Mouse (Mus musculus): ENCODE data around the gene Cxcl1. TPM values are rescaled to one million over a fixed set of nuclear protein-coding genes. Genes with fewer than 3 reads are reported as not detected.

Cxcl1 gene
- total and polyA plus RNA-seq, 2 experiments from 2014 or later: 0.56 TPM; not detected in 1

DNA sequence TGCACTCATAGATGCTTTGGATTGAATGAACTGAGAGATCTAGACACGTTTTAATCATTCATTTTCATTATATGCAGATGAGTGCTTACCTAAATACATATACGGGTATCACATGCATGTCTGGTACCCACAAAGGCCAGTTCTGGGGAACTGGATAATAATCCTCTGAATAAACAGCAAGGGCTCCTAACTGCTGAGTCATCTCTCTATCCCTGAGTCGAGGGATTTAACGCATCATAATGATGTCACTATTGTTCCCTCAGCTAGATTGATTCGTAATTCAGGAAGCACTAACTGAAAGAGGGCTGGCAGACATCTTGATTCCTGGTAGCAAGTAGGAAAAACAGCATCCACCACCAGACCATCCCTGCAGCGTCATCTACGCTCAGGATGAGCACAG, 9.6 kb downstream of the Cxcl1 start:
- H3K27ac ChIP-seq: no peak overlapping the region
- peak; percentile 53; the same call in 1 of the 2 replicates for ATAC-seq
- H3K27me3 ChIP-seq (ENCODE audit: insufficient read depth, low read length): peaks cover 8% of the 10 kb centered on the region
- DNase-seq (ENCODE audit: low spot score): no peak
- no peaks in the 10 kb centered on the region for H3K9me3 ChIP-seq (ENCODE audit: low read length)
- no peak overlapping the region for H3K4me3 ChIP-seq (ENCODE audit: low read length)
- 64% methylated on average over 7 of the region's 7 CpGs for WGBS
- no peak for TF ChIP-seq CTCF (IDR thresholded peaks at IDR 0.05; ENCODE audit: low read depth)
- no peak overlapping the region for H3K9ac ChIP-seq (replicated peaks; ENCODE audit: low read length)
- no peaks in the 10 kb centered on the region for H3K36me3 ChIP-seq (ENCODE audit: insufficient read depth, low read length)
- H3K4me2 ChIP-seq (ENCODE audit: low read depth, low read length): no peak overlapping the region
- 0 out of 2 replicates have a peak, but pooled peaks cover 3% of the 10 kb centered on the region for H3K4me1 ChIP-seq (ENCODE audit: insufficient read depth, low read length)

DNA sequence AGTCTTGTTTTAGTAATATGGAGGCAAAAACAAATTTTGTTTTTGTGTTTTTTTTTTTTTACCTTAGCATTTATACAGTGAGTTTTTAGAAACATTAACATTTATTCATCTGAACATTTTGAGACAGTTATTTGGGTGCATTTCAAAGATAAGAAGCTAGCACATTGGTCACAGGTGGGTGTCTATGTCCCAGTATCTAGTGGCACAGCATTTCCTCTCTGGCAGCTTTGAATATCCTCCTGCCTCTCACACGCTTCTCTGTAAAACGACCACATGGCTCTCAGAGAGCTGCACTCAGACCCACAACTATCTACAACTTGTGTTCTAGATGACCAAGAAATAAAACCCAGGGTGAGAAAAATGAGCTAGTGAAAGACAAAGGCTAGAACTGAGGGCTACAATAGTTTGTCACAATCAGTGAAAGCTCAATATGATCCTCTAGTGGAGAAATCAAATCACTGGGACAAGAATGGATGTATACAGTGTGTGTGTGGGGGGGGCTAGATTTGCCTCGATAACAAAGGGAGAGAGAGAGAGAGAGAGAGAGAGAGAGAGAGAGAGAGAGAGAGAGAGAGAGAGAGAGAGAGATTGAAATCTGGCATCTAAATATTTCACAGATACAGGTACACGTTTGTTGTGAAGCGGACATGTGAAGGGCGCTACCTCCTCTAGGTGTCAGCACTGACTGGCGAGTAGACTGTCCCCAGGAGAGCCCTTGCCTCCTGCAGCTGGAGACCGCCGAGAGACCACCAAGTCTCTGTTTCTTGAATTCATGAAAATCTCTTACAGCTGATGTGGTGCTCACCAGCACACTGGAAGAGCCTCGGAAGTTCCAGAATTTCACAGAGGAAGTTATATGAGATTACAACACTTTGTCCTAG, 11.6 kb downstream of the Cxcl1 start:
- ATAC-seq (peak; percentile 68), DNase-seq (ENCODE audit: low spot score) (peak; percentile 41)
- WGBS: 12% methylated on average over 10 of the region's 10 CpGs
- Histone ChIP-seq H3K4me3 (ENCODE audit: low read length) (peak overlapping the region; percentile 31), H3K27ac (no peak overlapping the region), H3K36me3 (ENCODE audit: insufficient read depth, low read length) (no peaks in the 10 kb centered on the region), H3K9me3 (ENCODE audit: low read length) (no peaks in the 10 kb centered on the region), H3K4me1 (ENCODE audit: insufficient read depth, low read length) (0 out of 2 replicates have a peak, but pooled peaks cover 3% of the 10 kb centered on the region), H3K27me3 (ENCODE audit: insufficient read depth, low read length) (peaks cover 8% of the 10 kb centered on the region), H3K9ac (replicated peaks; ENCODE audit: low read length) (no peak overlapping the region), H3K4me2 (ENCODE audit: low read depth, low read length) (peak overlapping the region; percentile 66)
- peak; percentile 49 for TF ChIP-seq CTCF (IDR thresholded peaks at IDR 0.05; ENCODE audit: low read depth)

DNA sequence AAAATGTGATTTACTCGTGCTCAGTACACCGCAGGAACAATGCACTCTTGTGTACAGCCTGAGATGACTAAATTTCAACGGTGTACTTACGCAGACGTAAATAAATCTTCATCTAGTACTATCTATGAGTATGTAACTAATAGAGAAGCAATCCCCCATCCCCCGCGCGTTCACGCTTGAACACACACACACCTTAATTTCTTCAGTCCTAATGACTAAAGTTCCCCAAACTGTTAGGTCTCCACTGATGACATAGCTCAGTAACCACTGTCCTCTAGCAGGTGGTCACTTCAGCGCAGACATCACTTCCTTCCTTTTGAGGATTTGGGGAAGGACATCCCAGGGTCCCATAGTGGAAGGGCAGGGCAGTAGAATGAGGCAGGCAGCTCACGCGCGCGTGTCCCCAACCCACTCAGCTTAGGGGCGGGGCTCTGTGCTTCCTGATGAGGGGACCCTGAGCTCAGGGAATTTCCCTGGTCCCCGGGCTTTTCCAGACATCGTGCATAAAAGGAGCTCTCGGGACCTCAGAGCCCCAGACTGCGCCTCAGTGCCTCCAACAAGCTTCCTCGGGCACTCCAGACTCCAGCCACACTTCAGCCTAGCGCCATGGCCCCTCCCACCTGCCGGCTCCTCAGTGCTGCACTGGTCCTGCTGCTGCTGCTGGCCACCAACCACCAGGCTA, 12.4 kb downstream of the Cxcl1 start, which contains the start of gene Cxcl2:
TSS of gene Cxcl2 (plus strand) at position 533 of the 682 bp plus-strand sequence.
- H3K4me1 ChIP-seq (ENCODE audit: insufficient read depth, low read length): 0 out of 2 replicates have a peak, but pooled peaks cover 3% of the 10 kb centered on the region
- peak within 1 kb of the TSS; percentile 66 for H3K4me2 ChIP-seq (ENCODE audit: low read depth, low read length)
- H3K27ac ChIP-seq: no peak within 1 kb of the TSS
- H3K9ac ChIP-seq (replicated peaks; ENCODE audit: low read length): no peak within 1 kb of the TSS
- H3K36me3 ChIP-seq (ENCODE audit: insufficient read depth, low read length): no peaks in the 10 kb centered on the region
- H3K4me3 ChIP-seq (ENCODE audit: low read length): peak within 1 kb of the TSS; percentile 31
- peaks cover 8% of the 10 kb centered on the region for H3K27me3 ChIP-seq (ENCODE audit: insufficient read depth, low read length)
- no peaks in the 10 kb centered on the region for H3K9me3 ChIP-seq (ENCODE audit: low read length)
- 8% methylated on average over 22 of the region's 22 CpGs for WGBS
- TF ChIP-seq CTCF (IDR thresholded peaks at IDR 0.05; ENCODE audit: low read depth): no peak
- no peak for DNase-seq (ENCODE audit: low spot score)
- ATAC-seq: peak; percentile 71

DNA sequence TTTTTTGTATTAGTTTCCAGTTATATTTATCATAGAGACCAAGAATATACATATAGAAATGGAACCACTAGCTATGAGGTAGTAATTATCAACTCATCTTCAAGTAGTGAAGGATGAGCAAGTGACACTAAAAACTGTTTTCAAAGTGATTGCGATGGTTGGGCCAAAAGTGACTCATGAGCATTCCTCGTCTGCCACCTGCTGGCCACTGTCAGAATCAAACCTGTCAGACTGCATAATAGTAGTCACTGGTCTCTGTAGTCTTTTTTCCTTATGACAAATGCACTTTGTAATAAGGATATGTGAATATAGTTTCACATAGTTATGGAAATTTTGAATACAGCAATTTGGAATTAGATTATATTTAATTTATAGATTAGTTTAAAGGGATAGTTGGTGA, 17.9 kb downstream of the Cxcl1 start:
- ATAC-seq (peak; percentile 66), DNase-seq (ENCODE audit: low spot score) (peak; percentile 91)
- peak; percentile 90 for TF ChIP-seq CTCF (IDR thresholded peaks at IDR 0.05; ENCODE audit: low read depth)
- Histone ChIP-seq H3K9ac (replicated peaks; ENCODE audit: low read length) (no peak overlapping the region), H3K4me3 (ENCODE audit: low read length) (no peak overlapping the region), H3K4me2 (ENCODE audit: low read depth, low read length) (no peak overlapping the region), H3K27me3 (ENCODE audit: insufficient read depth, low read length) (peaks cover 3% of the 10 kb centered on the region; the same call in 1 of the 2 replicates), H3K9me3 (ENCODE audit: low read length) (no peaks in the 10 kb centered on the region), H3K4me1 (ENCODE audit: insufficient read depth, low read length) (no peaks in the 10 kb centered on the region), H3K36me3 (ENCODE audit: insufficient read depth, low read length) (no peaks in the 10 kb centered on the region), H3K27ac (no peak overlapping the region)
- 1% methylated on average over 2 of the region's 2 CpGs for WGBS

DNA sequence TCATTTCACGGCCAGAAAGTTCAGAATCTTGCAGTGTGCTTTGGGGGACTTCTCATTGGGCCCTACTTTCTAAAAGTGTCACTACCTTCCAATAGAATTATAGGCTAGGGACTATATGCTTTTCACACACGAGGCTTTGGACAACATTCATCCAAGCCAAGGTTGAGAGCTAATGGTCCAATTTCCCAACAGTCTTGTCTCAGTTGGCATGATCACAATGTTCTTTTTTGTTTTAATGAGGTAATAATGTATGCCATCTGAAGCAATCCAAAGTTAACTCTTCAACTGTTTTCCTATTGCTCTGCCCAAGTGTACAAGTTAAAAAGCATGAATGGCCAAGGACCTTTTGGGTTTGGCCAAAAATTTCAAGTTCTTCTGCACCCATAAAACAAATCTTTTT, 28.5 kb downstream of the Cxcl1 start:
- Histone ChIP-seq H3K9ac (replicated peaks; ENCODE audit: low read length) (no peak overlapping the region), H3K4me2 (ENCODE audit: low read depth, low read length) (no peak overlapping the region), H3K4me3 (ENCODE audit: low read length) (no peak overlapping the region), H3K27me3 (ENCODE audit: insufficient read depth, low read length) (no peaks in the 10 kb centered on the region), H3K36me3 (ENCODE audit: insufficient read depth, low read length) (no peaks in the 10 kb centered on the region), H3K4me1 (ENCODE audit: insufficient read depth, low read length) (no peaks in the 10 kb centered on the region), H3K9me3 (ENCODE audit: low read length) (no peaks in the 10 kb centered on the region), H3K27ac (no peak overlapping the region)
- 78% methylated on average over 2 of the region's 2 CpGs for whole genome bisulfite sequencing
- ATAC-seq: no peak
- TF ChIP-seq CTCF (IDR thresholded peaks at IDR 0.05; ENCODE audit: low read depth): no peak
- no peak for DNase-seq (ENCODE audit: low spot score)

- ATAC-seq: no peak
- 96% methylated on average over 4 of the region's 4 CpGs for WGBS
- no peaks in the 10 kb centered on the region for H3K36me3 ChIP-seq (ENCODE audit: insufficient read depth, low read length)
Measured at GRCm38 (mm10) chr5:90922958-90923357, 31.9 kb downstream of the Cxcl1 start.

More at GRCm38 (mm10) chr5:90922958-90923357, 31.9 kb downstream of the Cxcl1 start:
- Histone ChIP-seq H3K4me3 (ENCODE audit: low read length) (no peak overlapping the region), H3K4me2 (ENCODE audit: low read depth, low read length) (no peak overlapping the region), H3K27me3 (ENCODE audit: insufficient read depth, low read length) (no peaks in the 10 kb centered on the region), H3K4me1 (ENCODE audit: insufficient read depth, low read length) (no peaks in the 10 kb centered on the region), H3K9ac (replicated peaks; ENCODE audit: low read length) (no peak overlapping the region), H3K9me3 (ENCODE audit: low read length) (no peaks in the 10 kb centered on the region), H3K27ac (no peak overlapping the region)
- no peak for TF ChIP-seq CTCF (IDR thresholded peaks at IDR 0.05; ENCODE audit: low read depth)
- no peak for DNase-seq (ENCODE audit: low spot score)
